Mouse (Mus musculus) heart, adult 2 months (tissue): ENCODE results near the gene Commd3.

Source experiments
- CTCF ChIP-seq: fragments of 200-600 bp; IDR thresholded peaks from 2 replicates; pipeline ENCODE4 v1.8.1; 2022; ENCODE audit warnings: antibody characterized with exemption, mild to moderate bottlenecking, moderate library complexity
- POLR2A ChIP-seq: fragments of 200-500 bp; IDR thresholded peaks from 2 replicates; pipeline ENCODE4 v1.6.1; 2011; ENCODE audit warnings: mild to moderate bottlenecking, low read depth, low read length, control low read depth; ENCODE audit not compliant: insufficient read depth

DNA sequence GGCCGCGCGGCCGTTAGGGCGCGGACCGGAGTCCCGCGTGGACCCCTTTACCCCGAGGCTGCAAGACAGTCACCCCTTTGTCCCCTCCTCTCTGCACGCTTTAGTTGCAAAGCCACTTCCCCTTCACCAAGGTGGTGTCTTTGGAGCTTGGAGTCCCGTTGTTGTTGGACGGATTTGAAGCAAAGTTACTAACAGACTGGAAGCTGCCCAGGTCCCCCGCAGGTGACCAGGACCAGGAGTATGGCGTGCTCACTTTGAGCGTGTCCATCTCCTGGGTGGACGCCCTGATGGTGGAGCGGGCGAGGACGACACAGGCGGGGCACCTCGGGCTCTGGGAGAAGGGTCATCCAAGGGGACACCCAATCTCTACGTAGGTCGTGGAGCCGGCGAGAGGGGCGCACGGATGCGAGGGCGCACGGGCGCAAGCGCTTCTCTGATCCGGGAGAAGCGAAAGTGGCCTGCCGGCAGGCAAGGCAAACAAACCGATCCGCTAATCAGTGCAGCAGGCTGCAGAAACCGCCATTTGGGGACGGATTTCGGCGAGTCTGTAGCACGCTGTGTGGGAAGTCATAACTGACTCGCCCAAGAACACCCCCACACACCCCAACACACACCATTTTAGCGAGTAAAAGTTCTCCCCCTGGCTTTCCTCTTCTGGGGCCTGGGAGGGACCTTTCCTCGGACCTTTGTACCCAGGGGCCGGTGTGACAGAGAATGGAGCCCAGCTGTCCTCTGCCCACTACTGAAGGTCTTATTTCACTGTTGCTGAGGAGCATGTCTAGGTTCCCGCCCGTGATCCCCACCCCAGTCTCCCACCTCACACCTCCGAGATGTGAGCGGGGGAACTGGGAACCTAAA lies 17.1 kb downstream of the Commd3 start:
- TF ChIP-seq POLR2A: no peak
- no peak for TF ChIP-seq CTCF
